16 mouse cellular contexts compared by ENCODE assay signal in genomic region chr3:86870411-86870810, GRCm38 (mm10). TPM values are rescaled to one million over a fixed set of nuclear protein-coding genes. Genes with fewer than 3 reads are reported as not detected.
DNase-seq lines count a peak whose midpoint lies in the region; ATAC-seq lines count a peak whose summit lies in the region.
"Had no signal": no experiment of that assay in that cellular context is flagged by ENCODE, and none has a peak within 500 bp of the region (broad histone marks: within the 10 kb centered on the region; RNA-seq: fewer than 3 reads in every experiment).

No protein-coding gene starts in this region.

- H3K4me2 ChIP-seq in neural tube, embryonic 13.5 days: no peak overlapping the region
- H3K4me2 ChIP-seq: embryonic facial prominence, embryonic 13.5 days; limb, embryonic 15.5 days had no signal

- 8% methylated on average over 3 of the region's 3 CpGs for WGBS in neural tube, embryonic 13.5 days

- no peaks in the 10 kb centered on the region for H3K36me3 ChIP-seq in neural tube, embryonic 13.5 days
- H3K36me3 ChIP-seq: embryonic facial prominence, embryonic 13.5 days; limb, embryonic 15.5 days had no signal

- no peak for ATAC-seq in neural tube, embryonic 13.5 days (ENCODE audit: low read depth)

- H3K9me3 ChIP-seq in neural tube, embryonic 13.5 days: no peaks in the 10 kb centered on the region
- H3K9me3 ChIP-seq: embryonic facial prominence, embryonic 13.5 days; limb, embryonic 15.5 days had no signal

- 0 out of 2 replicates have a peak overlapping the region, but pooled peaks have one; percentile 33 for H3K27ac ChIP-seq in neural tube, embryonic 13.5 days (replicated peaks)
- H3K27ac ChIP-seq: embryonic facial prominence, embryonic 13.5 days; limb, embryonic 15.5 days; macrophage had no signal

- no peaks in the 10 kb centered on the region for H3K27me3 ChIP-seq in neural tube, embryonic 13.5 days
- H3K27me3 ChIP-seq: embryonic facial prominence, embryonic 13.5 days; limb, embryonic 15.5 days had no signal

- DNase-seq in frontal cortex, postnatal 36 days (ENCODE audit: low spot score in 2 of 2): peak; percentile 54 to 57
- DNase-seq in frontal cortex, postnatal 10 days (ENCODE audit: low spot score in 2 of 2): no peak
- DNase-seq in neural tube, embryonic 10.5 days (ENCODE audit: extremely low spot score, low spot score): no peak
- DNase-seq in layer of hippocampus, adult 8-10 months (ENCODE audit: low spot score in 2 of 2): peak; percentile 63
- peak; percentile 54 for DNase-seq in right cerebral cortex, postnatal 25 days
- DNase-seq in cerebellum, adult 11-12 months: no peak
- DNase-seq in spleen, postnatal 4 days (ENCODE audit: low spot score in 2 of 2): no peak
- DNase-seq: adrenal gland, postnatal 14 days; cerebellum, postnatal 36 days; heart, adult 18-20 months; heart, postnatal 14 days; lung, adult 2 months had no signal

- no peak overlapping the region for H3K4me3 ChIP-seq in neural tube, embryonic 13.5 days
- H3K4me3 ChIP-seq: embryonic facial prominence, embryonic 13.5 days; limb, embryonic 15.5 days had no signal

- H3K9ac ChIP-seq in neural tube, embryonic 13.5 days: no peak overlapping the region
- H3K9ac ChIP-seq: embryonic facial prominence, embryonic 13.5 days; limb, embryonic 15.5 days had no signal

- H3K4me1 ChIP-seq in neural tube, embryonic 13.5 days (replicated peaks): peaks cover 32% of the 10 kb centered on the region
- H3K4me1 ChIP-seq: limb, embryonic 15.5 days had no signal

RNA-seq across cellular contexts. Expression of gene Dclk2, which starts 50.2 kb away (rescaled TPM):
- polyA plus RNA-seq in neural tube, embryonic 13.5 days (2015; fragmentation: Nextera tagmentation; extraction: Ambion mirVana): 69.4 and 72.2 TPM in 2 replicates
- 100 to 1,000 TPM in 2 of 4 experiments, 10 to 100 TPM in 2; 90.2 to 108 (median 99.6) TPM for total RNA-seq in layer of hippocampus, adult 8-10 months (2022)

Comparison
In these comparisons a context has a peak if more than half of its experiments do, and no peak if none do; other contexts are left out.
1. DNase-seq: peak in frontal cortex, postnatal 36 days (2 of 2), layer of hippocampus, adult 8-10 months (2 of 2) and right cerebral cortex, postnatal 25 days (single experiment); none in frontal cortex, postnatal 10 days (0 of 2), neural tube, embryonic 10.5 days (single experiment), cerebellum, adult 11-12 months (single experiment) and spleen, postnatal 4 days (0 of 2).